Mouse (Mus musculus): ENCODE results near the gene Ctnnd2. TPM values are rescaled to one million over a fixed set of nuclear protein-coding genes. Genes with fewer than 3 reads are reported as not detected.

The Ctnnd2 gene
- total and polyA plus RNA-seq, 3 experiments: 0.16 TPM; not detected in 2

GRCm38 (mm10) chr15:30992357-30992756 is 820.0 kb downstream of the Ctnnd2 start:
- DNase-seq (ENCODE audit: low spot score): no peak
- ATAC-seq (ENCODE audit: extremely low read depth, insufficient number of reproducible peaks, low FRiP score, poor library complexity, severe bottlenecking): no peak
- H3K4me3 ChIP-seq (ENCODE audit: low read depth, low read length): no peak overlapping the region
- no peaks in the 10 kb centered on the region for H3K4me1 ChIP-seq (ENCODE audit: insufficient read depth, low read depth, low read length)
- no peak for TF ChIP-seq TAL1 (conservative IDR thresholded peaks at IDR 0.05; ENCODE audit: low read depth, low read length)
- TF ChIP-seq GATA1 (IDR thresholded peaks at IDR 0.05; ENCODE audit: borderline replicate concordance, low read length): no peak
- no peak for TF ChIP-seq GATA2 (IDR thresholded peaks at IDR 0.05; ENCODE audit: borderline replicate concordance, low read depth, low read length)
- no peak for TF ChIP-seq POLR2AphosphoS5 (IDR thresholded peaks at IDR 0.05; ENCODE audit: insufficient replicate concordance, low read depth, low read length)
- no peak for TF ChIP-seq CTCF (IDR thresholded peaks at IDR 0.05; ENCODE audit: low read depth, low read length)
- no peaks in the 10 kb centered on the region for H3K36me3 ChIP-seq (replicated peaks)
- H3K9me3 ChIP-seq (replicated peaks): peaks cover 3% of the 10 kb centered on the region; the same call in 1 of the 2 replicates
- no peaks in the 10 kb centered on the region for H3K27me3 ChIP-seq (ENCODE audit: insufficient read depth, low read length)

GRCm38 (mm10) chr15:30992901-30993300 is 820.5 kb downstream of the Ctnnd2 start:
- Histone ChIP-seq H3K4me1 (ENCODE audit: insufficient read depth, low read depth, low read length) (no peaks in the 10 kb centered on the region), H3K9me3 (replicated peaks) (peaks cover 3% of the 10 kb centered on the region; the same call in 1 of the 2 replicates), H3K36me3 (replicated peaks) (no peaks in the 10 kb centered on the region), H3K27me3 (ENCODE audit: insufficient read depth, low read length) (no peaks in the 10 kb centered on the region), H3K4me3 (ENCODE audit: low read depth, low read length) (no peak overlapping the region)
- TF ChIP-seq GATA2 (IDR thresholded peaks at IDR 0.05; ENCODE audit: borderline replicate concordance, low read depth, low read length) (no peak), GATA1 (IDR thresholded peaks at IDR 0.05; ENCODE audit: borderline replicate concordance, low read length) (no peak), TAL1 (conservative IDR thresholded peaks at IDR 0.05; ENCODE audit: low read depth, low read length) (no peak), CTCF (IDR thresholded peaks at IDR 0.05; ENCODE audit: low read depth, low read length) (no peak), POLR2AphosphoS5 (IDR thresholded peaks at IDR 0.05; ENCODE audit: insufficient replicate concordance, low read depth, low read length) (no peak)
- DNase-seq (ENCODE audit: low spot score): no peak
- ATAC-seq (ENCODE audit: extremely low read depth, insufficient number of reproducible peaks, low FRiP score, poor library complexity, severe bottlenecking): no peak

GRCm38 (mm10) chr15:30995346-30995745 is 823.0 kb downstream of the Ctnnd2 start:
- ATAC-seq (ENCODE audit: extremely low read depth, insufficient number of reproducible peaks, low FRiP score, poor library complexity, severe bottlenecking) (no peak), DNase-seq (ENCODE audit: low spot score) (no peak)
- no peak for TF ChIP-seq GATA1 (IDR thresholded peaks at IDR 0.05; ENCODE audit: borderline replicate concordance, low read length)
- H3K4me3 ChIP-seq (ENCODE audit: low read depth, low read length): no peak overlapping the region
- peaks cover 3% of the 10 kb centered on the region; the same call in 1 of the 2 replicates for H3K9me3 ChIP-seq (replicated peaks)
- H3K27me3 ChIP-seq (ENCODE audit: insufficient read depth, low read length): no peaks in the 10 kb centered on the region
- H3K4me1 ChIP-seq (ENCODE audit: insufficient read depth, low read depth, low read length): no peaks in the 10 kb centered on the region
- no peaks in the 10 kb centered on the region for H3K36me3 ChIP-seq (replicated peaks)

- H3K4me1 ChIP-seq (ENCODE audit: insufficient read depth, low read depth, low read length): no peaks in the 10 kb centered on the region
- H3K36me3 ChIP-seq (replicated peaks): no peaks in the 10 kb centered on the region
- DNase-seq (ENCODE audit: low spot score) (no peak), ATAC-seq (ENCODE audit: extremely low read depth, insufficient number of reproducible peaks, low FRiP score, poor library complexity, severe bottlenecking) (no peak)
- no peak overlapping the region for H3K4me3 ChIP-seq (ENCODE audit: low read depth, low read length)
- no peaks in the 10 kb centered on the region for H3K27me3 ChIP-seq (ENCODE audit: insufficient read depth, low read length)
- TF ChIP-seq POLR2AphosphoS5 (IDR thresholded peaks at IDR 0.05; ENCODE audit: insufficient replicate concordance, low read depth, low read length): no peak
- H3K9me3 ChIP-seq (replicated peaks): no peaks in the 10 kb centered on the region
Measured at GRCm38 (mm10) chr15:31004468-31004867, 832.1 kb downstream of the Ctnnd2 start.

GRCm38 (mm10) chr15:31004976-31005375 is 832.6 kb downstream of the Ctnnd2 start:
- no peak for ATAC-seq (ENCODE audit: extremely low read depth, insufficient number of reproducible peaks, low FRiP score, poor library complexity, severe bottlenecking)
- Histone ChIP-seq H3K4me3 (ENCODE audit: low read depth, low read length) (no peak overlapping the region), H3K27me3 (ENCODE audit: insufficient read depth, low read length) (no peaks in the 10 kb centered on the region), H3K36me3 (replicated peaks) (no peaks in the 10 kb centered on the region), H3K4me1 (ENCODE audit: insufficient read depth, low read depth, low read length) (no peaks in the 10 kb centered on the region), H3K9me3 (replicated peaks) (no peaks in the 10 kb centered on the region)
- no peak for DNase-seq (ENCODE audit: low spot score)
- TF ChIP-seq TAL1 (conservative IDR thresholded peaks at IDR 0.05; ENCODE audit: low read depth, low read length): no peak
- no peak for TF ChIP-seq POLR2AphosphoS5 (IDR thresholded peaks at IDR 0.05; ENCODE audit: insufficient replicate concordance, low read depth, low read length)
- no peak for TF ChIP-seq GATA1 (IDR thresholded peaks at IDR 0.05; ENCODE audit: borderline replicate concordance, low read length)
- no peak for TF ChIP-seq GATA2 (IDR thresholded peaks at IDR 0.05; ENCODE audit: borderline replicate concordance, low read depth, low read length)
- no peak for TF ChIP-seq CTCF (IDR thresholded peaks at IDR 0.05; ENCODE audit: low read depth, low read length)

- Histone ChIP-seq H3K9me3 (replicated peaks) (no peaks in the 10 kb centered on the region), H3K4me3 (ENCODE audit: low read depth, low read length) (no peak overlapping the region), H3K4me1 (ENCODE audit: insufficient read depth, low read depth, low read length) (no peaks in the 10 kb centered on the region), H3K27me3 (ENCODE audit: insufficient read depth, low read length) (no peaks in the 10 kb centered on the region), H3K36me3 (replicated peaks) (no peaks in the 10 kb centered on the region)
- ATAC-seq (ENCODE audit: extremely low read depth, insufficient number of reproducible peaks, low FRiP score, poor library complexity, severe bottlenecking) (no peak), DNase-seq (ENCODE audit: low spot score) (no peak)
- TF ChIP-seq GATA2 (IDR thresholded peaks at IDR 0.05; ENCODE audit: borderline replicate concordance, low read depth, low read length) (no peak), GATA1 (IDR thresholded peaks at IDR 0.05; ENCODE audit: borderline replicate concordance, low read length) (no peak), TAL1 (conservative IDR thresholded peaks at IDR 0.05; ENCODE audit: low read depth, low read length) (no peak), POLR2AphosphoS5 (IDR thresholded peaks at IDR 0.05; ENCODE audit: insufficient replicate concordance, low read depth, low read length) (no peak), CTCF (IDR thresholded peaks at IDR 0.05; ENCODE audit: low read depth, low read length) (no peak)
Measured at GRCm38 (mm10) chr15:31006050-31006824, 833.8 kb downstream of the Ctnnd2 start.
